Mouse (Mus musculus): ENCODE measurements at regions not wholly inside any gene's neighbourhood (a gene's known extent, or its start where the extent isn't known, plus 50 kb on each side); places are given as distances from the start of the nearest gene placed in this dataset.

DNA sequence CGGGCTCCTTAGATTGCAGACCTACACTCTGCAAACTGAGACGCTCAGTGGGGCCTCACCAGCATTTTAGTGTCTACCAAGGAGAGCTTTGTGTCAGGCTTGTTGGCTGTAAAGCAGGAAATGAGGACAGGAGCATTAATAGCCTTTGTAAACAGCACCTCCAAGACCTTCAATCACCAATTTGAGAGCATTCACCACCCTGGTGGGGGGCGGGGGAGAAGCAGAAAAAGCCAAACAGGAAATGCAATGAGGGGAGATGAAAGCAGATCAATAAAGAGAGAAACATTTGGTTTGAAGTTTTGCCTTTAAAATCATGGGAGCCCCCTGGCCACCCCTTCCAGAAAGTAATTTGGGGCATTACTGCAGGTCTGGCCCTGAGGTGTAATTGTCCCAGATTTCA lies 497.3 kb upstream of the Sall1 start:
- WGBS, result 37% methylated on average over 3 of the region's 3 CpGs
- ATAC-seq (ENCODE audit: insufficient number of reproducible peaks, low FRiP score), result no peak
- Histone ChIP-seq H3K27me3 (replicated peaks) (peaks cover 13% of the 10 kb centered on the region), H3K4me1 (replicated peaks) (0 out of 2 replicates have a peak, but pooled peaks cover 4% of the 10 kb centered on the region), H3K27ac (ENCODE audit: poor library complexity, severe bottlenecking) (no peak overlapping the region), H3K4me2 (no peak overlapping the region), H3K9me3 (replicated peaks) (no peaks in the 10 kb centered on the region), H3K4me3 (no peak overlapping the region), H3K9ac (no peak overlapping the region), H3K36me3 (no peaks in the 10 kb centered on the region)

DNA sequence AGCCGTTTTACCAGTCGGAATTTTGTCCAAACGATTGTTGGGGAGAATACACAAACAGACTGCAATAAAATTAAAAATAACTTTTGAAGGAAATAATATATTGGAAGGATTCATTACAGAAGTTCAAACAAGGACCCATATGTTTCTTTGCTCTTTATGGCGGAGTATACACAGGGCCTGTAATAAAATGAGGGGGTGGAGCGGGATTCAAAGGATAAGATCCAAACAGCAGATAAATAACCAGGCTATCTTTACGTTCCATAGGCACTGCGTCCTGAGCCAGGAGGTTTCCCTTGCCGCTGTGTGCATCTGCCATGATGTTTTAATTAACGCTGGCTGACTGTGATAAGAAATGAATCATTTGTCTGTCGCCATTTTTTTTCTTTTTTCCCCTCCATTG lies 490.6 kb upstream of the Sall1 start:
- no peaks in the 10 kb centered on the region; the same call in 1 of the 2 replicates for H3K27me3 ChIP-seq (replicated peaks)
- ATAC-seq (ENCODE audit: insufficient number of reproducible peaks, low FRiP score), result no peak
- H3K4me1 ChIP-seq (replicated peaks), result no peaks in the 10 kb centered on the region
- no peak overlapping the region for H3K4me2 ChIP-seq
- no peaks in the 10 kb centered on the region for H3K9me3 ChIP-seq (replicated peaks)
- WGBS, result 70% methylated on average over 10 of the region's 10 CpGs
- no peak overlapping the region for H3K9ac ChIP-seq
- H3K4me3 ChIP-seq, result no peak overlapping the region
- no peak overlapping the region for H3K27ac ChIP-seq (ENCODE audit: poor library complexity, severe bottlenecking)
- H3K36me3 ChIP-seq, result no peaks in the 10 kb centered on the region

DNA sequence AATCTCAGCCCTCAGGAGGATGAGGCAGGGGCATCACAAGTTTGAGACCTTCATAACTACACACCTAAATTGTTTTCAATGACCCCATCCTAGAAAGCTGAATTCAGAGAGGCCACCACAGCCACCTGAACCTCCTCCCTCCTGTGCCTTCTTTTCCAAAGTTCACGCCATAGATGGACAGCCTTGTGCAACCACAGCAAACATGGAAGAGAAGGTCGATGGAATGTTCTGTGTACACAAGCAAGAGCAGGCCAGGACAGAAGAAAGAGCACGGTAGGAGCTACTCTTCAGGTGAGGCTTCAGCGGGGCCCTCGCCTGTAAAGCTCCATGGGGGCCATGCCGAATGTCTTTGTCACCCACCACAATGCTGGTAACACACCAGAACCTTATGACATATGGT lies 481.1 kb upstream of the Sall1 start:
- H3K4me2 ChIP-seq, result no peak overlapping the region
- H3K27me3 ChIP-seq (replicated peaks), result no peaks in the 10 kb centered on the region
- WGBS, result 87% methylated on average over 6 of the region's 6 CpGs
- no peaks in the 10 kb centered on the region for H3K4me1 ChIP-seq (replicated peaks)
- ATAC-seq (ENCODE audit: insufficient number of reproducible peaks, low FRiP score), result no peak
- no peaks in the 10 kb centered on the region for H3K9me3 ChIP-seq (replicated peaks)
- no peaks in the 10 kb centered on the region for H3K36me3 ChIP-seq
- H3K4me3 ChIP-seq, result no peak overlapping the region
- no peak overlapping the region for H3K27ac ChIP-seq (ENCODE audit: poor library complexity, severe bottlenecking)
- no peak overlapping the region for H3K9ac ChIP-seq

DNA sequence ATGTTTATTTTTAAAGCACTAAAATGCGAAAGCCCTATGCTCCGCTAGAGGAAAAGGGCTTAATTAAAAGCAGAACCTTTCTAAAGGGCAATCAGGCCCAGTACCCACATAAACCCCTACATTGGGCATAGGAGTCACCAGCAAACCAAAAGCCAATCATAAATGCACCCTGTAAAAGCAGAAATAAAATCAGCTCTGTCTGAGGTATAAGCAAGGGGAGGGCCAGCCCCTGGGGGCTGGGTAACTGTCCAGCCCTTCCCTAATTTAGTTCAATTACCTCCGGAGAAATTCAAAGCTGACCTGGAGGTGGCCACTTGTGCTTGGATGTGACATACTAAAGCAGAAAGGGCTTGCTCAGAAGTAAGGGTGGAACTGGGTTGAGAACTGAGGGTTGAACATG lies 479.4 kb upstream of the Sall1 start:
- 81% methylated on average over 3 of the region's 3 CpGs for WGBS
- no peaks in the 10 kb centered on the region for H3K27me3 ChIP-seq (replicated peaks)
- no peaks in the 10 kb centered on the region for H3K36me3 ChIP-seq
- H3K9me3 ChIP-seq (replicated peaks), result no peaks in the 10 kb centered on the region
- no peak overlapping the region for H3K4me3 ChIP-seq
- H3K9ac ChIP-seq, result no peak overlapping the region
- no peak overlapping the region for H3K4me2 ChIP-seq
- H3K4me1 ChIP-seq (replicated peaks), result no peaks in the 10 kb centered on the region
- ATAC-seq (ENCODE audit: insufficient number of reproducible peaks, low FRiP score), result no peak
- H3K27ac ChIP-seq (ENCODE audit: poor library complexity, severe bottlenecking), result no peak overlapping the region

DNA sequence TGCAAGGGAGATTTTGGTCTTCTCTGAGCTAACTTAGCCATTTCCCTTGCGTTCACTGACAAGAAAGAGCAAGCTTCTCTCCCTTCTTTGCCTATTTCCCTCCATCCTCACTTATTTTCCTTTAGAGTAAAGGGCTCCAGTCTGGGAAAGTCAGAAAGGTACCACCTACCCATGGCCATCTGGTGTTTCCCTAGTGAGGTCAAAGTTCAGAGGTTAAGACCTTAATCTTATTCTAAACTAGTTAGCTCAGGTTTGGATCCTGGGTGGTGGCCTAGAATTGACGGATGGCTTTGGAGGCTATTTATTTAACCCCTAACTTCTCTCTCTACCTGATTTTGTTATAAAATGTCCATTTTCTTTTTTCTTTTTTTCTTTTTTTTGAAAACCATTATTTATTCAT lies 472.6 kb upstream of the Sall1 start:
- Histone ChIP-seq H3K4me3 (no peak overlapping the region), H3K9me3 (replicated peaks) (no peaks in the 10 kb centered on the region), H3K27ac (ENCODE audit: poor library complexity, severe bottlenecking) (no peak overlapping the region), H3K27me3 (replicated peaks) (no peaks in the 10 kb centered on the region), H3K9ac (no peak overlapping the region), H3K36me3 (no peaks in the 10 kb centered on the region), H3K4me1 (replicated peaks) (no peaks in the 10 kb centered on the region), H3K4me2 (no peak overlapping the region)
- WGBS, result 66% methylated on average over 2 of the region's 2 CpGs
- ATAC-seq (ENCODE audit: insufficient number of reproducible peaks, low FRiP score), result no peak

DNA sequence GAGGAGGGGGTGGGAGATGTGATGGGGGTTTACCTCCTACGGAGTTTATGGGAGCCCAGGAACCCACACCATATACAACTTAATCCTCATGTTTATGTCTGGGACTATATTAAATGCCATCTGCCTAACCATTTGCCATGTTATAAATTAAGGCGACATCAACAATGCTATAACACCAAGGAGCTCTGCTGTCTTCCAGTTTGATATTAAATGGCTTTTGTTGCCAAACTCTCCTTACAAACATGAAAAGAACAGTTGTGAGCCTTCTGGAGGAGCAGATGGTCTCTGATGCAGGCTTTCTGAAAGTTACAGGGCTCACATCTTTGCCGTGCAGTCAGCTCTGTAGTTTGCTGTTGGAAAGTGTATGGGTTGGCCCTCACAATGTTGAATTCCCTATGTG lies 470.3 kb upstream of the Sall1 start:
- no peaks in the 10 kb centered on the region for H3K4me1 ChIP-seq (replicated peaks)
- no peak for ATAC-seq (ENCODE audit: insufficient number of reproducible peaks, low FRiP score)
- no peak overlapping the region for H3K4me3 ChIP-seq
- H3K9me3 ChIP-seq (replicated peaks), result no peaks in the 10 kb centered on the region
- H3K9ac ChIP-seq, result no peak overlapping the region
- no peaks in the 10 kb centered on the region for H3K27me3 ChIP-seq (replicated peaks)
- no peak overlapping the region for H3K27ac ChIP-seq (ENCODE audit: poor library complexity, severe bottlenecking)
- H3K36me3 ChIP-seq, result no peaks in the 10 kb centered on the region
- H3K4me2 ChIP-seq, result no peak overlapping the region
- 80% methylated on average over 3 of the region's 3 CpGs for WGBS

DNA sequence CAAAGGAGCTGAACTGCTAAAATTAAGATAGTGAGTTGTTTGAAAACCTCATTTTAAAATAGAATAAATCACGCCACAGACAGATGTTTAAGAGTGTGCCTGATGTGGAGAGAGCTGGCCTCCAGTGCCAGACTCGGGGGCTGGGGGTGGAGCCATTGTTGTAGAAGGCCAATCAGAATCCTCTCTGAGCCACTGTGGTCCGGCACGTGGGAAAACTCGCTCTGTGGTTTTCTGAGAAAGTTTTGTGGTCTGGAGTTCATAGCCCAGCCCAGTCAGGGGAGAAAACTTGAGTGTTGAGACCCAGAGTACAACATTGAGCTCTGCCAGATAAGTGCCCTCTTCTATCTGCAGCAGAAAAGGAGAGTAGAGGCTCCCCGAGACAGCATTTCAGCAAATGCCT lies 463.7 kb upstream of the Sall1 start:
- Histone ChIP-seq H3K27ac (ENCODE audit: poor library complexity, severe bottlenecking) (no peak overlapping the region), H3K9me3 (replicated peaks) (no peaks in the 10 kb centered on the region), H3K27me3 (replicated peaks) (no peaks in the 10 kb centered on the region), H3K36me3 (no peaks in the 10 kb centered on the region), H3K4me2 (no peak overlapping the region), H3K4me1 (replicated peaks) (peaks cover 12% of the 10 kb centered on the region), H3K4me3 (no peak overlapping the region), H3K9ac (no peak overlapping the region)
- no peak for ATAC-seq (ENCODE audit: insufficient number of reproducible peaks, low FRiP score)
- WGBS, result 39% methylated on average over 6 of the region's 6 CpGs

DNA sequence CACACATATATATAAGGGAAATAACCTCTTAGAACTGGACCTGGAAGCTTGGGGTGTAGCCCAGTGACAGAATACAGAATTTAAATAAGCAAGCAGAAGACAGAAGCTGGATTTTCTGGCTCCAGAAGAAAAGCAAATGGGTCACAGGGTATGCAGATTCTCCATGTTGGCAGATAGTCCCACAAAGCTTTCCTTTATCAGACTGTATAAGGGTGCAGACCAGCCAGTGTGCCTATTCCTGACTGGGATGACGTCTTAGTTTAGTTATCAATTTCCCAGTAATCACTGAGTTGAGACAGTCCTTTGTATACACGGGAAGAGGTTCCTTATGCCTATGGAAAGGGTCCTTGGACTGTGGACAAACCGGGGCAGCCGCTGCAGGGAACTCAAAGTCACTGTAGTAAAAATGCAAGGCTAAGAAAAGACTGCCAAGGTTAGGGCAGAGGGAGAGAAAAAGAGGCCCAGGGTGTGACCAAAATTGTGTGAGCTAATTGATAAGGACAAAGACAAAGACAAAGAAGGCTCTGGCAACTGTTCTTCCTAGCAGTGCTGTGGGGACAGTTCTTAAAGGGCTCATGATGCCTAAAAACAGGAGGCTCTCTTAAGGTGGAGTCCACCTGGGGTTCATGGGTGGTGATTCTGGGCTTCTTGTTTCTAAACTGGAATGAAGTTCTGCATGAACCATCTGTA lies 459.7 kb upstream of the Sall1 start:
- Histone ChIP-seq H3K27me3 (replicated peaks) (0 out of 2 replicates have a peak, but pooled peaks cover 3% of the 10 kb centered on the region), H3K4me2 (no peak overlapping the region), H3K4me3 (no peak overlapping the region), H3K36me3 (no peaks in the 10 kb centered on the region), H3K4me1 (replicated peaks) (peaks cover 23% of the 10 kb centered on the region), H3K27ac (ENCODE audit: poor library complexity, severe bottlenecking) (no peak overlapping the region), H3K9me3 (replicated peaks) (no peaks in the 10 kb centered on the region), H3K9ac (no peak overlapping the region)
- no peak for ATAC-seq (ENCODE audit: insufficient number of reproducible peaks, low FRiP score)
- 37% methylated on average over 4 of the region's 4 CpGs for WGBS

DNA sequence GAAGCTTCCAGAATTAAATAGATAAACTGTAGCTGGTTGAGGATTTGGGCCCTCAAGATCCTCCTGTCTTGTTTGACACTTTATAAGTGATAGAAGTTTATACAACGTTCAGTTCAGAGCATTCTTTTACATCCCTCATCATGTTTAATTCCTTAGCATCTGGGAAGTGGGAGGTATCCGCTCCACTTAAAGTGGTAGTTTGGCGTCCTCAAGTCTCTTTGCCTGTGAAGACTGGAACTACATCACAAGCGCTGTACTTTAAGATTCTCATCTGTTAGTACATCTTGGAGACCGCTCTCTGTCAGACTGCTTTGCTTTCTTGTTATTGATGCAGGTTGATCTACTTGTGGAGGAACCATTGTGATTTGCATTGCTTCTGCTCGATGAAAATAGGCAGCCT lies 459.1 kb upstream of the Sall1 start:
- no peak overlapping the region for H3K4me3 ChIP-seq
- H3K36me3 ChIP-seq, result no peaks in the 10 kb centered on the region
- H3K4me2 ChIP-seq, result no peak overlapping the region
- peaks cover 23% of the 10 kb centered on the region for H3K4me1 ChIP-seq (replicated peaks)
- H3K27ac ChIP-seq (ENCODE audit: poor library complexity, severe bottlenecking), result no peak overlapping the region
- H3K27me3 ChIP-seq (replicated peaks), result 0 out of 2 replicates have a peak, but pooled peaks cover 3% of the 10 kb centered on the region
- WGBS, result 87% methylated on average over 6 of the region's 6 CpGs
- no peak overlapping the region for H3K9ac ChIP-seq
- no peak for ATAC-seq (ENCODE audit: insufficient number of reproducible peaks, low FRiP score)
- H3K9me3 ChIP-seq (replicated peaks), result no peaks in the 10 kb centered on the region

DNA sequence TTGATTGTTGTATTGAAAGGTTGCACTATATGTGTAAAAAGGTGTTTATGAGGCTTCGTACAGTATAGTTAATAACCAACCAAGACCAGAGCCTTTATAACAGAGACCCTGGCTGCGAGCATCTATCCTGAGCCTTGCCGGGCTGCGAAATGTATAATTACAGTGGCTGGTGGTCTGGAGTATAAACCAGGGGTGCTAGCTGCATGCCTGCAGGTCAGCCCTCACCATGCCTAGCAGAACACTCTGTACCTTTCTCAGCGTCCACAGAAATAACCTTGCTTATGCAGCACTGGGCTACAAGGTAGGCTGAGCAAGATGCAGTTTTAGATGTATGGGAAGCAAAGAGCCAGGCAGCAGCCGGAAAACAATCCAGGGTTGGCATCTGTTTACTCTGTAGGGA lies 457.8 kb upstream of the Sall1 start:
- ATAC-seq (ENCODE audit: insufficient number of reproducible peaks, low FRiP score), result no peak
- no peaks in the 10 kb centered on the region for H3K36me3 ChIP-seq
- 0 out of 2 replicates have a peak, but pooled peaks cover 3% of the 10 kb centered on the region for H3K27me3 ChIP-seq (replicated peaks)
- 87% methylated on average over 6 of the region's 6 CpGs for WGBS
- H3K9ac ChIP-seq, result no peak overlapping the region
- H3K27ac ChIP-seq (ENCODE audit: poor library complexity, severe bottlenecking), result no peak overlapping the region
- peaks cover 20% of the 10 kb centered on the region for H3K4me1 ChIP-seq (replicated peaks)
- no peak overlapping the region for H3K4me2 ChIP-seq
- no peaks in the 10 kb centered on the region for H3K9me3 ChIP-seq (replicated peaks)
- no peak overlapping the region for H3K4me3 ChIP-seq

DNA sequence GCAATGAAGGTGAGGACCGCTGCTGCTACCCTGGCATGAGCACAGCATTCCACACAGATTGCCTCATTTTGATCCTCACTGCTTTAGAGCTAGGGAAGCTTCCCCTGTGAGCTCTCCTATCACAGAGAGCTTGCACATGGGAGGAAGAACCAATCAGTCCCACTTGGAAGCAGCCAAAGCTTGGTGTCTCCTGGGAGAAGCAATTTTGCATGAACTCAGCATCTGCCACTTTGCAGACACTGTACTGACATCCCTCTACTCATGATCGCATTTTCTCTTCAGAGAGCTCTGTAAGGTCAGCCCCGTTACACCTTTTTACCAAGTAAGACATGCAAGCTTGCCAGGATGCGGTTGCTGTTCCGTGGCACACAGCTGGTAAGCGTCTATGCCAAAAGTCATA lies 455.9 kb upstream of the Sall1 start:
- H3K27ac ChIP-seq (ENCODE audit: poor library complexity, severe bottlenecking), result no peak overlapping the region
- no peak for ATAC-seq (ENCODE audit: insufficient number of reproducible peaks, low FRiP score)
- H3K4me1 ChIP-seq (replicated peaks), result peaks cover 20% of the 10 kb centered on the region
- H3K4me2 ChIP-seq, result no peak overlapping the region
- H3K36me3 ChIP-seq, result no peaks in the 10 kb centered on the region
- H3K9ac ChIP-seq, result no peak overlapping the region
- no peak overlapping the region for H3K4me3 ChIP-seq
- 0 out of 2 replicates have a peak, but pooled peaks cover 3% of the 10 kb centered on the region for H3K27me3 ChIP-seq (replicated peaks)
- H3K9me3 ChIP-seq (replicated peaks), result no peaks in the 10 kb centered on the region
- 69% methylated on average over 6 of the region's 6 CpGs for WGBS

DNA sequence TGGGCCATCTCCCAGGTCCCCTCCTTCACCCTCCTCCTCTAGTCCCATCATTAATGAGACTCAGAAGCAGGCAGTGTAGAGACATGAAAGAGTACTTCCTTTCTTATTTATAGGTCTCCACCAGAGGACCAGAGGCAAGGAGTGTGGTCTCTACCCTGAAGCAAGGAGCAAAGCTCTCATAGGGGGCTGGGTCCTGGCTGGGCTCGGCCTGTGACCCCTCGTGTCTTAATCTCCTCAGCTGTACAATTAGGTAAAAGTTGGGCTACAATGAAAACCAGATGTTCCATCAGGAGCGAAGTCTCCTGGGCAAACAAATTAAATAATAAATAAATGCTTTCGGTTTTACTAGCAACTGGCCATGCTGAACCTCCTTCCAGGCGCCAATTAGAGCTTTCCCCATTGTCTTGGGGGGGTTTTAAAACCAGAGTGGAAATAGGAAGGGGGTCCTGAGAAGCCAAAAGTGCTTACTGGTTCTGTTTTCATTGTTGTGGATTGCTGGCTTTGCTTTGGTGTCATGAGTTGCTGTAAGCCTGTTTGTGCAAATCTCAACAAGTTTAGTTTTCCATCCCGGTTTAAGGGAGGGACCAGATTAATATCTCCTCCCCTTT lies 454.2 kb upstream of the Sall1 start:
- Histone ChIP-seq H3K4me2 (no peak overlapping the region), H3K27me3 (replicated peaks) (0 out of 2 replicates have a peak, but pooled peaks cover 3% of the 10 kb centered on the region), H3K4me3 (no peak overlapping the region), H3K9me3 (replicated peaks) (no peaks in the 10 kb centered on the region), H3K36me3 (no peaks in the 10 kb centered on the region), H3K4me1 (replicated peaks) (peaks cover 11% of the 10 kb centered on the region), H3K27ac (ENCODE audit: poor library complexity, severe bottlenecking) (no peak overlapping the region), H3K9ac (no peak overlapping the region)
- no peak for ATAC-seq (ENCODE audit: insufficient number of reproducible peaks, low FRiP score)
- 66% methylated on average over 6 of the region's 6 CpGs for WGBS
